ENCODE assay signal across 11 mouse cellular contexts in the genomic region with DNA sequence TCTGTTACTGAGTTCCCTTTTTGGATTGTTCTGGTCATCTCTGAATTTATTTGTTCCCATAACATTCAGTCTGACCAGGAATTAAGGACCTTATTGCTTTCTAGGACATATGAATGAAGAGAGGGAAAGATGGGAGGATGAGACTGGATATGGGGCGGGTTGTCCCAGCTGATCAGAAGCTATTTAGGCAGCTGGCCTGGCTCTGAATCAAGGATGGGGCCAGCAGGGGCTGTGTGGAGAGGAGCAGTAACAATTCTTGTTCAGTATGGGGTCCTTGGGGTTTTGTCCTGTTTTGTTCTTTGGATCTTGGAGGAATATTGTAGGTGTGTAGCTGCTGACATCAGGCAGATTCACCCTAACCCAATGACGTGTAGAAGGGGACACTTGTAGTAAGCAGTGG. TPM values are rescaled to one million over a fixed set of nuclear protein-coding genes. Genes with fewer than 3 reads are reported as not detected.
DNase-seq lines count a peak whose midpoint lies in the region; ATAC-seq and TF ChIP-seq lines count a peak whose summit lies in the region.
"Had no signal": no experiment of that assay in that cellular context is flagged by ENCODE, and none has a peak within 500 bp of the region (broad histone marks: within the 10 kb centered on the region; RNA-seq: fewer than 3 reads in every experiment).

No protein-coding gene starts in this region.

- no peak for TF ChIP-seq CTCF in stomach, postnatal 0 days (IDR thresholded peaks at IDR 0.05; ENCODE audit: low read depth)

- peak overlapping the region; percentile 84; the same call in 1 of the 2 replicates for H3K4me2 ChIP-seq in midbrain, embryonic 13.5 days (replicated peaks)
- H3K4me2 ChIP-seq in liver, embryonic 12.5 days = peak overlapping the region; percentile 94
- peak overlapping the region; percentile 94; the same call in 1 of the 2 replicates for H3K4me2 ChIP-seq in stomach, postnatal 0 days (replicated peaks; ENCODE audit: low read depth)
- H3K4me2 ChIP-seq: kidney, embryonic 15.5 days; midbrain, embryonic 12.5 days had no signal

- H3K4me3 ChIP-seq in heart, embryonic 10.5 days = peak overlapping the region; percentile 72
- no peak overlapping the region for H3K4me3 ChIP-seq in midbrain, embryonic 13.5 days (replicated peaks)
- no peak overlapping the region for H3K4me3 ChIP-seq in midbrain, embryonic 10.5 days
- no peak overlapping the region for H3K4me3 ChIP-seq in liver, embryonic 12.5 days
- H3K4me3 ChIP-seq in stomach, postnatal 0 days (ENCODE audit: low read depth, low read length) = no peak overlapping the region
- H3K4me3 ChIP-seq: kidney, embryonic 15.5 days; midbrain, embryonic 12.5 days had no signal

- TF ChIP-seq EP300 in stomach, postnatal 0 days (optimal IDR thresholded peaks at IDR 0.05) = no peak

- 73% methylated on average over 2 of the region's 2 CpGs for WGBS in heart, embryonic 10.5 days
- 71% methylated on average over 2 of the region's 2 CpGs for WGBS in midbrain, embryonic 13.5 days
- WGBS in midbrain, embryonic 10.5 days = 71% methylated on average over 2 of the region's 2 CpGs
- 68% methylated on average over 2 of the region's 2 CpGs for WGBS in liver, embryonic 12.5 days (ENCODE audit: insufficient replicate concordance)
- WGBS in stomach, postnatal 0 days = 73% methylated on average over 2 of the region's 2 CpGs

- DNase-seq in heart, embryonic 10.5 days (ENCODE audit: low spot score) = no peak
- DNase-seq in heart, postnatal 25 days (ENCODE audit: low spot score) = no peak
- no peak for DNase-seq in midbrain, embryonic 10.5 days (ENCODE audit: low spot score)
- no peak for DNase-seq in stomach, postnatal 0 days (ENCODE audit: low spot score)
- no peak for DNase-seq in spleen, postnatal 14 days (ENCODE audit: low spot score in 2 of 2)
- DNase-seq: thymus, adult 2 months had no signal

- intact Hi-C loops in heart, postnatal 25 days (cut with DNase I) = no loop called here

- no peaks in the 10 kb centered on the region for H3K27me3 ChIP-seq in heart, embryonic 10.5 days (ENCODE audit: insufficient read depth, poor library complexity, severe bottlenecking)
- H3K27me3 ChIP-seq in midbrain, embryonic 13.5 days = peaks cover 8% of the 10 kb centered on the region
- H3K27me3 ChIP-seq in midbrain, embryonic 10.5 days (ENCODE audit: low read depth, poor library complexity, severe bottlenecking) = peaks cover 11% of the 10 kb centered on the region
- peaks cover 15% of the 10 kb centered on the region for H3K27me3 ChIP-seq in liver, embryonic 12.5 days (replicated peaks)
- H3K27me3 ChIP-seq in stomach, postnatal 0 days (ENCODE audit: control insufficient read depth, insufficient read depth, low read length) = no peaks in the 10 kb centered on the region

- no peak for ATAC-seq in midbrain, embryonic 13.5 days
- ATAC-seq in liver, embryonic 12.5 days = no peak
- ATAC-seq in stomach, postnatal 0 days (ENCODE audit: low FRiP score, low TSS enrichment) = no peak
- no peak for ATAC-seq in erythroblast, adult 5-6 weeks (replicated peaks; ENCODE audit: low FRiP score, poor library complexity, severe bottlenecking)

- H3K4me1 ChIP-seq in heart, embryonic 10.5 days = peaks cover 67% of the 10 kb centered on the region
- peaks cover 31% of the 10 kb centered on the region for H3K4me1 ChIP-seq in midbrain, embryonic 13.5 days (replicated peaks)
- H3K4me1 ChIP-seq in midbrain, embryonic 10.5 days = peaks cover 49% of the 10 kb centered on the region
- peaks cover 31% of the 10 kb centered on the region for H3K4me1 ChIP-seq in liver, embryonic 12.5 days
- peaks cover 12% of the 10 kb centered on the region for H3K4me1 ChIP-seq in stomach, postnatal 0 days (replicated peaks; ENCODE audit: control insufficient read depth, insufficient read depth)

- H3K9me3 ChIP-seq in heart, embryonic 10.5 days = no peaks in the 10 kb centered on the region
- no peaks in the 10 kb centered on the region for H3K9me3 ChIP-seq in midbrain, embryonic 13.5 days
- no peaks in the 10 kb centered on the region for H3K9me3 ChIP-seq in midbrain, embryonic 10.5 days (replicated peaks)
- H3K9me3 ChIP-seq in liver, embryonic 12.5 days (replicated peaks) = no peaks in the 10 kb centered on the region
- no peaks in the 10 kb centered on the region for H3K9me3 ChIP-seq in stomach, postnatal 0 days (ENCODE audit: control insufficient read depth, low read length)
- H3K9me3 ChIP-seq: kidney, embryonic 15.5 days; midbrain, embryonic 12.5 days had no signal

- no peak overlapping the region for H3K9ac ChIP-seq in midbrain, embryonic 13.5 days (replicated peaks)
- H3K9ac ChIP-seq in liver, embryonic 12.5 days = no peak overlapping the region
- no peak overlapping the region for H3K9ac ChIP-seq in stomach, postnatal 0 days (ENCODE audit: low read length)
- H3K9ac ChIP-seq: kidney, embryonic 15.5 days; midbrain, embryonic 12.5 days had no signal

- peaks cover 3% of the 10 kb centered on the region; the same call in 1 of the 2 replicates for H3K36me3 ChIP-seq in heart, embryonic 10.5 days
- no peaks in the 10 kb centered on the region for H3K36me3 ChIP-seq in midbrain, embryonic 13.5 days
- H3K36me3 ChIP-seq in midbrain, embryonic 10.5 days = no peaks in the 10 kb centered on the region
- no peaks in the 10 kb centered on the region for H3K36me3 ChIP-seq in liver, embryonic 12.5 days
- no peaks in the 10 kb centered on the region for H3K36me3 ChIP-seq in stomach, postnatal 0 days (ENCODE audit: control insufficient read depth, insufficient read depth, low read length)
- H3K36me3 ChIP-seq: kidney, embryonic 15.5 days; midbrain, embryonic 12.5 days had no signal

- H3K27ac ChIP-seq in heart, embryonic 10.5 days = no peak overlapping the region
- no peak overlapping the region for H3K27ac ChIP-seq in midbrain, embryonic 13.5 days
- no peak overlapping the region for H3K27ac ChIP-seq in midbrain, embryonic 10.5 days (replicated peaks)
- no peak overlapping the region for H3K27ac ChIP-seq in liver, embryonic 12.5 days
- H3K27ac ChIP-seq in stomach, postnatal 0 days (replicated peaks) = no peak overlapping the region
- H3K27ac ChIP-seq: kidney, embryonic 15.5 days; midbrain, embryonic 12.5 days had no signal

RNA-seq across cellular contexts. Expression of gene Eepd1, which starts 3.7 kb away (rescaled TPM):
- 22.6 and 24.2 TPM in 2 replicates for polyA plus RNA-seq in heart, embryonic 10.5 days (2016; fragmentation: Nextera tagmentation; extraction: Ambion mirVana)
- total RNA-seq in heart, postnatal 25 days (2021) = 10 to 100 TPM; 16.8 to 21.2 TPM
- polyA plus RNA-seq in midbrain, embryonic 13.5 days (2015; fragmentation: Nextera tagmentation; extraction: Ambion mirVana) = 5.1 and 5.3 TPM in 2 replicates
- polyA plus RNA-seq in midbrain, embryonic 10.5 days (2016; fragmentation: Nextera tagmentation; extraction: Ambion mirVana) = 8.5 and 11.4 TPM in 2 replicates
- 5.4 and 6.3 TPM in 2 replicates for polyA plus RNA-seq in liver, embryonic 12.5 days (2016; fragmentation: Nextera tagmentation; extraction: Ambion mirVana)
- polyA plus RNA-seq in stomach, postnatal 0 days (2015; fragmentation: Nextera tagmentation; extraction: Ambion mirVana) = 16.8 and 17.8 TPM in 2 replicates
- 0.42 and 0.77 TPM in 2 replicates for total RNA-seq in erythroblast, adult 5-6 weeks (2015; ENCODE audit: low replicate concordance)
- total RNA-seq in erythroblast, adult 5-6 weeks (2017; ENCODE audit: low replicate concordance) = 0.26 and 0.42 TPM in 2 replicates
